8 mouse cellular contexts compared by ENCODE assay signal in the genomic region with DNA sequence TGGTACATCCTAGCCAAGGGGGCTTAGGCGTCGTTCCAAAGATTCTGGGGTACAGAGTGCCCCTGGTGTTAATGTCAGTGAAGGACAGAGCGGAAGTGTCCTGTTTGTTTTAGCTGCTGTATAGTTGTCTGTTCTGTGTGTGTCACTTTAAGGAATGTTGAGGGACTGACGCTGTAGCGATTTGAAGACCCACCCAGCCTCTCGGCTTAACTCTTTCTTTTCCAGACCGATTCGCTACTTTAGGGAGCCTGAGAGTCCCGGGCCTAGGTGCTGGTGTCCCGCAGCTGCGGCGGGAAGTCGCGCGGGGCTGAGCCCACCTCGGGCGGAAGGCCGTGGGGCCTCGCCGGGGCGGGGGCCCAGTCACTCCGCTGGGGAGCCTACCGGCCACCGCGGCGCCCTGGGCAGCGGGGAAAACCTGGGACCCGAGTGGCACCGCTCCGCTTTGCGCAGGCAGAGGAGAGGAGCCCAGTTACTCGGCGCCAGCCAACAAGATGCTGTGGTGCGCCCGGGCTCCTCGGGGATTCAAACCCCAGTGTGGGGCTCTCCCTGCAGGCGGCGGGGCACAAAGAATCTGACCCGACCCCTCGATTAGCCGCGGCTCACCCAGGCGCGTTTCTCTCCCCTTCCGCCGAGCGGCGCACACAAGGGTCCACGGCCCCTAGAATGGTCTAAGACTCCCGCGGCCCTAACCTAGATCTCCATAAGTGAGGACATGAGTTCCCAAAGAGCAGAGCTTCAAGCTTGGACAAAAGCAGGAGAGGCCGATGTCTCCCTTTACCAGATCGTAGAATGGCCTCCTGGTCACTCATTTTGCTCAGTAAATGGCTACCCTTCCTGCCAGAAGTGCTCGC. TPM values are rescaled to one million over a fixed set of nuclear protein-coding genes. Genes with fewer than 3 reads are reported as not detected.
DNase-seq lines count a peak whose midpoint lies in the region; ATAC-seq and TF ChIP-seq lines count a peak whose summit lies in the region.

No protein-coding gene starts in this region.

- H3K27ac ChIP-seq in brown adipose tissue, adult 24 weeks (replicated peaks; ENCODE audit: low read depth, low read length), result peak overlapping the region; percentile 79
- H3K27ac ChIP-seq in forebrain, embryonic 14.5 days (ENCODE audit: low read depth, low read length), result peak overlapping the region; percentile 88
- H3K27ac ChIP-seq in liver, embryonic 16.5 days (ENCODE audit: low read length), result peak overlapping the region; percentile 73
- H3K27ac ChIP-seq in neural tube, embryonic 12.5 days, result peak overlapping the region; percentile 82; the same call in 1 of the 2 replicates
- H3K27ac ChIP-seq in stomach, postnatal 0 days (replicated peaks), result peak overlapping the region; percentile 99

- H3K36me3 ChIP-seq in forebrain, embryonic 14.5 days (ENCODE audit: control insufficient read depth, insufficient read depth, low read length), result no peaks in the 10 kb centered on the region
- H3K36me3 ChIP-seq in liver, embryonic 16.5 days (ENCODE audit: control insufficient read depth, insufficient read depth), result no peaks in the 10 kb centered on the region
- H3K36me3 ChIP-seq in neural tube, embryonic 12.5 days, result no peaks in the 10 kb centered on the region
- H3K36me3 ChIP-seq in stomach, postnatal 0 days (ENCODE audit: control insufficient read depth, insufficient read depth, low read length), result no peaks in the 10 kb centered on the region

- H3K4me2 ChIP-seq in forebrain, embryonic 14.5 days (ENCODE audit: low read length), result peak overlapping the region; percentile 66
- peak overlapping the region; percentile 82 for H3K4me2 ChIP-seq in liver, embryonic 16.5 days (ENCODE audit: low read depth, low read length)
- peak overlapping the region; percentile 67 for H3K4me2 ChIP-seq in neural tube, embryonic 12.5 days (replicated peaks)
- peak overlapping the region; percentile 80 for H3K4me2 ChIP-seq in stomach, postnatal 0 days (replicated peaks; ENCODE audit: low read depth)

- DNase-seq in CD8-positive naive resting alpha-beta T cell, adult 2 months (ENCODE audit: low read depth in 2 of 2, low spot score in 2 of 2), result peak; percentile 37 to 42
- peak; percentile 93 for DNase-seq in forebrain, embryonic 14.5 days (ENCODE audit: low spot score)
- peak; percentile 84 to 87 for DNase-seq in heart, postnatal 10 days
- DNase-seq in kidney, postnatal 4 days, result peak; percentile 80 to 86
- DNase-seq in stomach, postnatal 0 days (ENCODE audit: low spot score), result peak; percentile 71

- no peak for TF ChIP-seq EP300 in stomach, postnatal 0 days (optimal IDR thresholded peaks at IDR 0.05)

- H3K9ac ChIP-seq in forebrain, embryonic 14.5 days (ENCODE audit: low read length), result peak overlapping the region; percentile 87
- H3K9ac ChIP-seq in liver, embryonic 16.5 days (ENCODE audit: low read depth, low read length), result peak overlapping the region; percentile 79
- H3K9ac ChIP-seq in neural tube, embryonic 12.5 days, result peak overlapping the region; percentile 86
- peak overlapping the region; percentile 99 for H3K9ac ChIP-seq in stomach, postnatal 0 days (ENCODE audit: low read length)

- WGBS in forebrain, embryonic 14.5 days, result under 1% methylated on average over 54 of the region's 54 CpGs
- under 1% methylated on average over 54 of the region's 54 CpGs for WGBS in liver, embryonic 16.5 days (ENCODE audit: insufficient replicate concordance)
- WGBS in neural tube, embryonic 12.5 days, result 1% methylated on average over 54 of the region's 54 CpGs
- under 1% methylated on average over 52 of the region's 54 CpGs for WGBS in stomach, postnatal 0 days

- no peaks in the 10 kb centered on the region for H3K27me3 ChIP-seq in forebrain, embryonic 14.5 days (replicated peaks; ENCODE audit: control insufficient read depth, insufficient read depth, low read length)
- no peaks in the 10 kb centered on the region for H3K27me3 ChIP-seq in liver, embryonic 16.5 days (ENCODE audit: control insufficient read depth, insufficient read depth, low read depth, low read length)
- H3K27me3 ChIP-seq in neural tube, embryonic 12.5 days (replicated peaks), result no peaks in the 10 kb centered on the region
- H3K27me3 ChIP-seq in stomach, postnatal 0 days (ENCODE audit: control insufficient read depth, insufficient read depth, low read length), result no peaks in the 10 kb centered on the region

- H3K4me1 ChIP-seq in brown adipose tissue, adult 24 weeks (ENCODE audit: control insufficient read depth, insufficient read depth, insufficient read length, low read length), result no peaks in the 10 kb centered on the region; the same call in 1 of the 2 replicates
- peaks cover 2% of the 10 kb centered on the region; the same call in 1 of the 2 replicates for H3K4me1 ChIP-seq in forebrain, embryonic 14.5 days (ENCODE audit: control insufficient read depth, insufficient read depth, low read length)
- H3K4me1 ChIP-seq in liver, embryonic 16.5 days (ENCODE audit: control insufficient read depth, low read depth, low read length), result peaks cover 18% of the 10 kb centered on the region
- H3K4me1 ChIP-seq in neural tube, embryonic 12.5 days, result peaks cover 11% of the 10 kb centered on the region; the same call in 1 of the 2 replicates
- no peaks in the 10 kb centered on the region; the same call in 1 of the 2 replicates for H3K4me1 ChIP-seq in stomach, postnatal 0 days (replicated peaks; ENCODE audit: control insufficient read depth, insufficient read depth)

- ATAC-seq in forebrain, embryonic 14.5 days, result peak; percentile 85
- ATAC-seq in liver, embryonic 16.5 days (ENCODE audit: low read depth), result peak; percentile 75
- ATAC-seq in neural tube, embryonic 12.5 days (ENCODE audit: low FRiP score, low read depth), result peak; percentile 83
- peak; percentile 84 for ATAC-seq in stomach, postnatal 0 days (ENCODE audit: low FRiP score, low TSS enrichment)

- peak overlapping the region; percentile 90 for H3K4me3 ChIP-seq in brown adipose tissue, adult 24 weeks (ENCODE audit: insufficient read depth, low read depth, low read length)
- peak overlapping the region; percentile 73 for H3K4me3 ChIP-seq in forebrain, embryonic 14.5 days (ENCODE audit: low read depth, low read length)
- peak overlapping the region; percentile 71 for H3K4me3 ChIP-seq in liver, embryonic 16.5 days (ENCODE audit: low read depth, low read length)
- H3K4me3 ChIP-seq in neural tube, embryonic 12.5 days, result peak overlapping the region; percentile 78
- H3K4me3 ChIP-seq in stomach, postnatal 0 days (ENCODE audit: low read depth, low read length), result peak overlapping the region; percentile 65

- peak; percentile 51 for TF ChIP-seq CTCF in stomach, postnatal 0 days (IDR thresholded peaks at IDR 0.05; ENCODE audit: low read depth)

- H3K9me3 ChIP-seq in forebrain, embryonic 14.5 days (replicated peaks; ENCODE audit: control insufficient read depth, low read length), result no peaks in the 10 kb centered on the region
- H3K9me3 ChIP-seq in liver, embryonic 16.5 days (replicated peaks; ENCODE audit: control insufficient read depth, low read length), result no peaks in the 10 kb centered on the region
- H3K9me3 ChIP-seq in neural tube, embryonic 12.5 days, result no peaks in the 10 kb centered on the region
- no peaks in the 10 kb centered on the region for H3K9me3 ChIP-seq in stomach, postnatal 0 days (ENCODE audit: control insufficient read depth, low read length)

- intact Hi-C loops in heart, postnatal 10 days (cut with DNase I), result loop anchor here (2.0 to 10.0 kb wide), 2 partner anchors 34 to 588 kb away; partner anchors contain the start of genes Ppp2r1a and Zfp948

RNA-seq across cellular contexts. Expression of gene Zfp52, which starts 3.0 kb away (rescaled TPM):
- 5.0 and 6.8 TPM in 2 replicates for polyA plus RNA-seq in brown adipose tissue, adult 24 weeks (2012; ENCODE audit: insufficient read depth, insufficient read length, missing spikeins)
- 1.4 and 1.9 TPM in 2 replicates for polyA plus RNA-seq in forebrain, embryonic 14.5 days (2014; fragmentation: Nextera tagmentation; extraction: Ambion mirVana)
- total RNA-seq in heart, postnatal 10 days (2021), result 1 to 10 TPM; 6.4 to 7.2 TPM
- polyA plus RNA-seq in liver, embryonic 16.5 days (2015; fragmentation: Nextera tagmentation; extraction: Ambion mirVana), result 0.59 and 0.86 TPM in 2 replicates
- polyA plus RNA-seq in neural tube, embryonic 12.5 days (2016; fragmentation: Nextera tagmentation; extraction: Ambion mirVana), result 1.6 and 1.9 TPM in 2 replicates
- 3.5 and 3.6 TPM in 2 replicates for polyA plus RNA-seq in stomach, postnatal 0 days (2015; fragmentation: Nextera tagmentation; extraction: Ambion mirVana)

RNA-seq across cellular contexts. Expression of gene Zfp948, which starts 34.5 kb away (rescaled TPM):
- 4.5 and 8.5 TPM in 2 replicates for polyA plus RNA-seq in brown adipose tissue, adult 24 weeks (2012; ENCODE audit: insufficient read depth, insufficient read length, missing spikeins)
- 22.7 and 23.0 TPM in 2 replicates for polyA plus RNA-seq in forebrain, embryonic 14.5 days (2014; fragmentation: Nextera tagmentation; extraction: Ambion mirVana)
- 1 to 10 TPM; 6.8 to 7.1 TPM for total RNA-seq in heart, postnatal 10 days (2021)
- 5.1 and 5.2 TPM in 2 replicates for polyA plus RNA-seq in liver, embryonic 16.5 days (2015; fragmentation: Nextera tagmentation; extraction: Ambion mirVana)
- 14.1 and 16.3 TPM in 2 replicates for polyA plus RNA-seq in neural tube, embryonic 12.5 days (2016; fragmentation: Nextera tagmentation; extraction: Ambion mirVana)
- 10.4 and 11.1 TPM in 2 replicates for polyA plus RNA-seq in stomach, postnatal 0 days (2015; fragmentation: Nextera tagmentation; extraction: Ambion mirVana)

RNA-seq across cellular contexts. Expression of gene Zfp53, which starts 43.5 kb away (rescaled TPM):
- polyA plus RNA-seq in brown adipose tissue, adult 24 weeks (2012; ENCODE audit: insufficient read depth, insufficient read length, missing spikeins), result 3.1 and 3.6 TPM in 2 replicates
- polyA plus RNA-seq in forebrain, embryonic 14.5 days (2014; fragmentation: Nextera tagmentation; extraction: Ambion mirVana), result 9.3 and 11.6 TPM in 2 replicates
- total RNA-seq in heart, postnatal 10 days (2021), result 1 to 10 TPM; 2.5 to 2.9 TPM
- polyA plus RNA-seq in liver, embryonic 16.5 days (2015; fragmentation: Nextera tagmentation; extraction: Ambion mirVana), result 3.1 TPM in 2 replicates
- 8.1 and 9.5 TPM in 2 replicates for polyA plus RNA-seq in neural tube, embryonic 12.5 days (2016; fragmentation: Nextera tagmentation; extraction: Ambion mirVana)
- polyA plus RNA-seq in stomach, postnatal 0 days (2015; fragmentation: Nextera tagmentation; extraction: Ambion mirVana), result 8.8 and 9.3 TPM in 2 replicates

Comparison
In these comparisons a context has a peak if more than half of its experiments do, and no peak if none do; other contexts are left out.
1. Peak in every context shown above with its lines: DNase-seq, ATAC-seq, H3K4me3 ChIP-seq and H3K27ac ChIP-seq.
2. DNase-seq: peak in every context shown above with its lines; median percentile 93 in forebrain, embryonic 14.5 days; 86 in heart, postnatal 10 days; 83 in kidney, postnatal 4 days; 71 in stomach, postnatal 0 days; 40 in CD8-positive naive resting alpha-beta T cell, adult 2 months.